Mouse (Mus musculus) left cerebral cortex, adult 18-20 months (tissue): ENCODE data around the gene Chd4. TPM values are rescaled to one million over a fixed set of nuclear protein-coding genes. Genes with fewer than 3 reads are reported as not detected.

Experiments
- DNase-seq, 2 experiments: peaks; one replicate each; pipeline ENCODE4 v3.0.0; 2021 to 2022; ENCODE audit warnings: low spot score in 2 of 2, mixed read lengths in 1 of 2
- total RNA-seq, 2 experiments: library from RNA; stranded (reverse); gene quantifications; 2 replicates each; pipeline ENCODE4 v1.2.3; 2021

Chd4 gene
- total RNA-seq, 2 experiments from 2014 or later = 147 to 150 TPM

DNA sequence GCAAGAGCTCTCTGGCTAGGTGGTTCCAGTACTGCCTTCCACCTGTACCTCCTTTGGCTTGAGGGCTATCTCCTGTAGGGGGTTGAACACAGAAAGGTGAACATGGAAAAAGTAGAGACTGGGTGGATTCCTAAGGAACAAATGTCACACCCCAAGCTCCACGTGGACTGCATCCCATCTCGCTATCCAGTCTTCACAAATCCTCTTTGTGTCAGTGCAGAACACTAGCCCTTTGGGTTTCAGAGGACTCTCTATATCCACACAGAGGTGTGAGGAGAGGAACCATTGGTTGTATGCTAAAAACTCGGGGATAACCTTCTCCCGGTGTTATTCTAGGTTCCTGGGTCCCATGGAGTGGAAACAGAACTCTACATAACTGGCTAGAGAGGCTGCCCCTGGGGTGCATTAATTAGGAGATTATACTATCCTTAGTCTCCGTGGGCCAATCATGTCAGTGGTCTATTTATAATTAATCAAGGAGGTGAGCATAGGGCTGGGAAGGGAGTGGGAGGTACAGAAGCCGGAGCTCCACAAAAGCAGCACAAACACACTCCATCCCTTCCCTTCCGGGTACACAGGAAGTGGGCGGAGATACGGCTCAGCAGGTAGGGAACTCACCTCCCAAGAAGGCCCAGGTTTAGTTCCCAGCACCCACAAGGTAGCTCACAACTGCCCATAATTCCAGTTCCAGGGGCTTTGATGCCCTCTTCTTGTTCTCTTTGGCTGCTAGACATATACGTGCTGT is 5.3 kb upstream of the Chd4 start:
- no peak for DNase-seq

DNA sequence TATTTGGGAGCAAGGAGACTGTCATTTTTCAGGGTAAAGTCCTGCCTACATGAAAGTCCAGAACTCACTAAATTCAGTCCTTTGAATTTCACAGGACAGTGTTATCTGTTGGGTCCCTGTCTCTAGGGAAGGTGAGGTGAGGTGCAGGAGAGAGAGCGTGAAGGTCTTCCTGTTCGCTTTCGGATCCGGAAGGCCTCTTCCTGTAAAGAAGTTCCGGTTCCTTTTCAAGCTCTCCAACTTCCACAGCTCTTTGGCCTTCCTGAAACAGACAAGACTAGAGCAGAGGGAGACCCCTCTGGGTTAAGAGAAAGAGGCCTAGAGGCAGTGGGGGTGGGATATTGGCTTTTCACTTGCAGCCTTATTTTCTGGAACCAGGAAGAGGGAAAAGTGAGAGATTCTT is 3.4 kb upstream of the Chd4 start:
- DNase-seq = no peak

- DNase-seq = no peak
Observed at GRCm38 (mm10) chr6:125094843-125095242, 938 bp upstream of the Chd4 start.

DNA sequence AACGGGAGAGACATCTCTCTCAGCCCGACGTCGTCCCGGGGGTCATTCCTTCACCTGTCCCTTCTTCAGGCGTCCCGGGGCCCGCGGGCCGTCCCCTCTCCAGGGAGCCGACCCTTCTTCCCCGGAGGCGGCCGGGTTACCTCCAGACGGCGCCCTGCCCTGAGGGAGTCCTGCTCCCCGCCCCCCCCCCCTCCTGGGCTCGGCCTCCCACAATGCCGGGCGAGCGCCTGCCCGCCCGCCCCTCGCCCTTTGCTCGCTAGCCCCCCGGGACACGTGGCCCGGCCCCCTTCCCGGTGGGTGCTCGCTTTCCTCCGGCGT is 457 bp downstream of the Chd4 start:
- DNase-seq = no peak

- DNase-seq = peak; percentile 37 to 44
Observed at GRCm38 (mm10) chr6:125096597-125097345, 990 bp downstream of the Chd4 start.

DNA sequence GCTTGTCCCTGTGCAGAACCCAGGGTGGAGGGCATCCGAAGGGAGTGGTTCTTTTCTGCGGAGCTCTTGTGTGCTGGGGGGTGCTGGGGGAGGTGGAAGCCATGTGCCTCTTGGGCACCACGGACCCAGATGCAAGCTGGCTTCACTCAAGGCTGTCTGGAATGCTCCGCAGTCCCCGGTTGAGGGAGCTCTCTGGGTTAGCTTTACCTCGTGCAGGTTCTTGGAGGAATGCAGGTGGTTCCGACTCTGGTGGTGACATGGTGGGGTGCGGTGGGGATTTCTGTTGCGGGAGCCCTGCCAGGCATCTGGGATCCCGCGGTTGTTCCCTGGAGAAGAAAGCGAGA is 1.5 kb downstream of the Chd4 start:
- no peak for DNase-seq

- no peak for DNase-seq
Observed at GRCm38 (mm10) chr6:125097951-125098350, 2.2 kb downstream of the Chd4 start.

DNA sequence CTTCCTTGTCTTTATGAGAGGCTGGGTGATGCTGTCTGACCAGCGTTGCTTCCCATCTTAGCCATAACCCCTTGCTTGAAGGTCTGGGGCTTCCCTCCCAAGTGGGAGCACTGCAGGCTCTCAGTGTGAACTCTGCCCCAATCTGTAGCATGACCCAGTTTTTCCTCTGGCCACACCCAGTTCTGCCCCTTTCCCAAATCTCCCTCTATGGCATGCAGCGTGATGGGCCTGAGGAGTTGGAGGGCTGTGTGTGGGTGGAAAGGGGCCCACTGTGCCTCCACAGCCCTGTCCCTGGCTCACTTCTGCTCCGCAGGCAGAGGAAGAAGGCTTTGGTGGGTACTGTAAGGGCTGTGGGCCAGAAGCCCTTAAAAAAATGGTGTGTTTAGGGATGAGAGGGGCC is 2.7 kb downstream of the Chd4 start:
- DNase-seq = no peak

GRCm38 (mm10) chr6:125099421-125099971 is 3.7 kb downstream of the Chd4 start:
- DNase-seq = peak in 1 of 2 experiments; percentile 35

- no peak for DNase-seq
Observed at GRCm38 (mm10) chr6:125101444-125101843, 5.7 kb downstream of the Chd4 start.

DNA sequence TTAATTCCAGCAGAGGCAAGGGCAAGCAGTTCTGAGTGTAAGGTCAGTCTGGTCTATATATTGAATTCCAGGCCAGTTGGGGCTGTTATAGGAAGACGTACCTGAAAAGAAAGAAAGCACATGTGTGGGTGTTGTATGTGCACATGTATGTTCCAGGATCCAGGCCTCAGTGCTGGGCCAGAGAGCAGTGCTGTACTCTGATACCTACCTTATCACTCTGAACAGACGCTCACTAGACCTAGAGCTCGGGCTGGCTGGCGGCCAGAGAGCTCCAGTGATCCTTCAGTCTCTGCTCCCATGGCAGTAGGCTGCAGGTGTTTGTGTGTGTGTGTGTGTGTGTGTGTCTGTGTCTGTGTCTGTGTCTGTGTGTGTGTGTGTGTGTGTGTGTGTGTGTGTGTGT is 8.4 kb downstream of the Chd4 start:
- no peak for DNase-seq

GRCm38 (mm10) chr6:125107705-125108104 is 11.9 kb downstream of the Chd4 start:
- DNase-seq = no peak

- DNase-seq = no peak
Observed at GRCm38 (mm10) chr6:125109371-125109770, 13.6 kb downstream of the Chd4 start.

DNA sequence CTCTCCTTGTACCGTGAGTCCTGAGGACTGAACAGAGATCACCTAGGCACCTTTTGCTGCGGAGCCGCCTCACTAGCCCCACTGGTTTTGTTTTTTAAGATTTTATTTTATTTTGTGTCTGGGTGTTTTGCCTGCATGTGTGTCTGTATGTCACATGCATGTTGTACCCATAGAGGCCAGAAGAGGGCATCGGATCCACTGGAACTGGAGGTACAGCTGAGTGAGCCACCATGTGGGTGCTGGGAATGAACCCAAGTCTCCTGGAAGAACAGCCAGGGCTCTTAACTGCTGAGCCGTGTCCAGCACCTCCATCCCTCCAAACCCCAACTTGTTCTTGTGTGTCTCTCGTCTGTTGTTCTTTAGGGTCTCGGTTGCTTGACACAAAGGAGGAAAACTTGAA is 15.1 kb downstream of the Chd4 start:
- DNase-seq = peak; percentile 38 to 51

- no peak for DNase-seq
Observed at GRCm38 (mm10) chr6:125112553-125112952, 16.8 kb downstream of the Chd4 start.

DNA sequence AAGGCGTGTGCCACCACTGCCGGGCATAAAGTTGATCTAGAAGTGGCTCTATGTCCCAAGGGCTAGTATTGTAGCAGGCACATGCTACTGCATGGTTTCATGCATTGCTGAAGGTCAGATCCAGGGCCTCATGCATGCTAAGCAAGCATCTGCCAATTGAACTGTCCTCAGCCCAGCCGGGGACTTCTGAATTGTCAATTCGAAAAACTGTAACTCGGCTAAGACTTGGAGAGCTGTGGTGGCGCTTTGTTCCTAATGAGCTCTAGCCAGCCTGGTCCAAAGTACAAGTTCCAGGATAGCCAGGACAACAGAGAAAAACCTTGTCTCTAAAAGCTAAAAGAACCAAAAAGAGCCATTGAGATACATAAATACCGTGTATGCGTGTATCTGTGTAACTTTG is 23.6 kb downstream of the Chd4 start:
- DNase-seq = no peak

DNA sequence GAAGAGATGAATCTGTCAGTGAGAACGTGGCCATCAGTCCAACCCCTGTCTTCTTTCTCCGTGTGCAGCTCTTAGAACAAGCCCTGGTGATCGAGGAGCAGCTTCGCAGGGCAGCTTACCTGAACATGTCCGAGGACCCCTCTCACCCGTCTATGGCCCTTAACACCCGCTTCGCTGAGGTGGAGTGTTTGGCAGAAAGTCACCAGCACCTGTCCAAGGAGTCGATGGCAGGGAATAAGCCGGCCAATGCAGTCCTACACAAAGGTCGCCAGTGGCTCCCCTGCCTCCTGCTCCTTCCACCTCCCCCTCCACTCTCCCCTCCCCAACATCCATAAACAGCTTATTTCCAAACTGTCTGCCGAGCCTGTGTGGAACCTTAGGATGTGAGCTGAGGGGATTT is 32.9 kb downstream of the Chd4 start:
- no peak for DNase-seq

- no peak for DNase-seq
Observed at GRCm38 (mm10) chr6:125129710-125130402, 34.1 kb downstream of the Chd4 start.

GRCm38 (mm10) chr6:125131302-125132156 is 35.7 kb downstream of the Chd4 start, which contains the start of gene Nop2:
Gene Nop2 (plus strand): TSS chr6:125131909.
- DNase-seq = peak; percentile 82 to 85

DNA sequence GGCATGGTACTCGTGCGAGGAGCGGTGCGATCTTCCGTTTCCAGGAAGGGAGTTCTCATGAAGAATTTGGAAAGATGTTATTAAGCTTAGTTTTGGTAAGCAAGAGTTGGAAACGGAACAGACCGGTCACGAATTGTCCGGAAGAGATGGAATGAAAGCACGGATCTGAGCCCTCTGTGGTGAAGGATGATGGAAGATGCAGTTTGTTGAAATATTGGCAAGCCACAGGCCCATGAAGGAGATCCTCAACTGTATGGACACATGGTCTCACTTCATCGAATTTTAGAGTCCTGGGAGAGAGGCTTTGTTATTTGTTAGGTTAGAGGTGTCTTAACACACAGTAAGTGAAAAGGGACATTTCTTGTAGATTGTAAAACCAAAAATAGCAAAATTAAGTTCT is 36.7 kb downstream of the Chd4 start:
- no peak for DNase-seq
